Mouse (Mus musculus) G1E (cell line): ENCODE measurements at regions not wholly inside any gene's neighbourhood (a gene's known extent, or its start where the extent isn't known, plus 50 kb on each side); places are given as distances from the start of the nearest gene placed in this dataset.

Experiments used
- CTCF ChIP-seq: IDR thresholded peaks from 2 replicates; pipeline ENCODE4 v1.5.1; 2012; ENCODE audit warnings: low read depth, low read length, inconsistent platforms, mixed read lengths
- POLR2AphosphoS5 ChIP-seq: IDR thresholded peaks from 2 replicates; pipeline ENCODE4 v1.6.1; 2012; ENCODE audit warnings: low read depth, low read length, inconsistent platforms; ENCODE audit not compliant: insufficient replicate concordance

DNA sequence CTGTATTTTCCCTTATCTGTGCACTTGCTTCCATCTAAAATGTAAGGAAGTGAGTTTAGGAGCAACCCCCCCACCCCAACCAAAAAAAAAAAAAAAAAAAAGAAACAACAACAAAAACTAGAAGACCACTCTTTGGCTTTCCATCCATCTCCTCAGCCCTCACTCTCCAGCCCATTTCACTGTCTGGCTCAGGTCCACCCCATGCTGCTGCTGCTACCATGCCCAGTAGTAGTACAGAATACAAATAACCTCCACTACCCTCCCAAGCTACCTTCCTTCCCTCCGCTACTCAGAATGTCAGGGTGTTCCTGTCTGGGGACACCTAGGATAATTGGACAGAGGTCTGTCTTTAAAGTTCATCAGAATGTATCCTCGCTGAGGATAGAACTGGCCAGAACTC is 545.2 kb upstream of the Adam5 start:
- TF ChIP-seq CTCF (no peak), POLR2AphosphoS5 (no peak)
